Mouse (Mus musculus): ENCODE results near the gene Coch.

DNA sequence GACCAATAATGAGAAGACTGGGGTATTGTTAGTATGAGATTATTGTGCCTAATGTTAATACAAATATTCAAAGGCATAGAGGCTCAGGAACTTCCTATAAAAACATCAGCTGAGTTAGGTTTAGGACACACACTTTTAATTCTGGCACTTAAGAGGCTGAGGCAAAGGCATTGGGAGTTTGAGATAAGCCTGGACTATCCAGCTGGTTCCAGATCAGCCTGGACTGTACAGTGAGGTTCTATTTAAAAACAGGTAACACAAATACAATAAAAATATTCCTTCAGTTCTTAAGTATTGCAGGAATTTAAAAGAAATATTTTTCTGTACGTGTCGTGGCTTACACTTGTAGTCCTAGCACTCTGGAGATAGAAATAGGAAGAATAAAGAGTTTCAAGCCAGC lies 43.1 kb downstream of the Coch start:
- TF ChIP-seq GATA1 (IDR thresholded peaks at IDR 0.05; ENCODE audit: low read length) (no peak), TAL1 (IDR thresholded peaks at IDR 0.05; ENCODE audit: low read length) (no peak)
